Comparison of ENCODE assay signal across 8 mouse cellular contexts in the genomic region with DNA sequence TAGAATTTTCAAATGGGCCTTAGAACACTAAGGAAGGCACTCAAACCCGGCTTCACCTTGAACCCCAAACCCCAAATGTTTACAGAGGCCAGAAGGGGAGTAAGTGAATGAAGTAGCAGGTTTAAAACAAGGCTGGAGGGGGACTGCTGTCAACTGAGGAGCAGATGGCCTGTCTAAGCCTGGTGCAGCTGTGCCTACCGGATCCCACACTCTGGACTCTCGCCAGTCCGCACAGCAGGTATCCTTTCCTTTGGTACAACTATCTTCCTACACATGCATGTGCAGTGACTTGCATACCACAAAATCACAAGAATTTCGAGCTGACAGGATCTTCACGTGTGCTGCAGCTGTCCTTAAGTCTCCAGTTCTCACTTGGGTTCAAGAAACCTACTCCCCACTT. TPM values are rescaled to one million over a fixed set of nuclear protein-coding genes. Genes with fewer than 3 reads are reported as not detected.
A peak's percentile ranks its signal among the peaks of the same experiment; 100 is the strongest.
DNase-seq lines count a peak whose midpoint lies in the region; ATAC-seq and TF ChIP-seq lines count a peak whose summit lies in the region.

No protein-coding gene starts in this region.

- H3K4me3 ChIP-seq in kidney, embryonic 16.5 days (ENCODE audit: low read length) = peak overlapping the region; percentile 76
- no peak overlapping the region for H3K4me3 ChIP-seq in kidney, adult 2 months (ENCODE audit: insufficient read depth, low read depth, low read length)
- H3K4me3 ChIP-seq in embryonic fibroblast, embryonic 13.5 days (ENCODE audit: insufficient read depth, low read length) = 0 out of 2 replicates have a peak overlapping the region, but pooled peaks have one; percentile 7
- no peak overlapping the region for H3K4me3 ChIP-seq in neural tube, embryonic 14.5 days (ENCODE audit: low read depth, low read length)

- peaks cover 39% of the 10 kb centered on the region for H3K4me1 ChIP-seq in kidney, embryonic 16.5 days (ENCODE audit: insufficient read depth, low read length)
- peaks cover 10% of the 10 kb centered on the region; the same call in 1 of the 2 replicates for H3K4me1 ChIP-seq in kidney, adult 2 months (ENCODE audit: control insufficient read depth, insufficient read depth, low read length)
- peaks cover 11% of the 10 kb centered on the region; the same call in 1 of the 2 replicates for H3K4me1 ChIP-seq in embryonic fibroblast, embryonic 13.5 days (ENCODE audit: control insufficient read depth, insufficient read depth, low read length)
- H3K4me1 ChIP-seq in neural tube, embryonic 14.5 days (ENCODE audit: control insufficient read depth, insufficient read depth, low read length) = peaks cover 34% of the 10 kb centered on the region

- intact Hi-C loops in left cerebral cortex, postnatal 36 days (cut with DNase I) = loop anchor here (5.0 kb wide), 2 partner anchors 45 to 55 kb away; partner anchors contain the start of gene Chd3

- ATAC-seq in kidney, embryonic 16.5 days (ENCODE audit: low FRiP score, low TSS enrichment) = no peak
- ATAC-seq in neural tube, embryonic 14.5 days (ENCODE audit: low read depth) = no peak
- ATAC-seq in megakaryocyte-erythroid progenitor cell, adult 5-6 weeks (replicated peaks; ENCODE audit: low FRiP score, low TSS enrichment, poor library complexity, severe bottlenecking) = no peak

- DNase-seq in kidney, adult 2 months = no peak
- DNase-seq in left cerebral cortex, postnatal 36 days (ENCODE audit: low spot score in 2 of 2) = peak; percentile 44 to 62
- DNase-seq in frontal cortex, postnatal 14 days (ENCODE audit: low spot score in 2 of 2) = no peak
- DNase-seq in kidney, postnatal 14 days = no peak

- peak overlapping the region; percentile 89; the same call in 1 of the 2 replicates for H3K9ac ChIP-seq in kidney, embryonic 16.5 days (replicated peaks; ENCODE audit: low read length)
- peak overlapping the region; percentile 80; the same call in 1 of the 2 replicates for H3K9ac ChIP-seq in neural tube, embryonic 14.5 days (replicated peaks; ENCODE audit: low read depth, low read length)

- no peak for TF ChIP-seq POLR2A in kidney, adult 2 months (IDR thresholded peaks at IDR 0.05; ENCODE audit: low read depth, low read length)
- no peak for TF ChIP-seq POLR2A in embryonic fibroblast, embryonic 13.5 days (IDR thresholded peaks at IDR 0.05; ENCODE audit: low read depth, low read length)

- 65% methylated on average over 6 of the region's 6 CpGs for WGBS in kidney, embryonic 16.5 days
- WGBS in kidney, adult 2 months = 82% methylated on average over 6 of the region's 6 CpGs
- 63% methylated on average over 6 of the region's 6 CpGs for WGBS in neural tube, embryonic 14.5 days

- H3K27ac ChIP-seq in kidney, embryonic 16.5 days (ENCODE audit: low read length) = no peak overlapping the region
- no peak overlapping the region for H3K27ac ChIP-seq in kidney, adult 2 months (ENCODE audit: insufficient read depth, low read depth, low read length)
- no peak overlapping the region for H3K27ac ChIP-seq in embryonic fibroblast, embryonic 13.5 days (ENCODE audit: insufficient read depth, low read length)
- H3K27ac ChIP-seq in neural tube, embryonic 14.5 days (ENCODE audit: low read depth, low read length) = no peak overlapping the region

- TF ChIP-seq CTCF in kidney, adult 2 months (conservative IDR thresholded peaks at IDR 0.05; ENCODE audit: insufficient read depth, insufficient read length, low read depth, low read length) = no peak
- TF ChIP-seq CTCF in embryonic fibroblast, embryonic 13.5 days (IDR thresholded peaks at IDR 0.05; ENCODE audit: borderline replicate concordance, insufficient read depth, low read length) = no peak

- H3K9me3 ChIP-seq in kidney, embryonic 16.5 days (ENCODE audit: low read length) = no peaks in the 10 kb centered on the region
- no peaks in the 10 kb centered on the region for H3K9me3 ChIP-seq in neural tube, embryonic 14.5 days (ENCODE audit: control insufficient read depth, low read length)

- peak overlapping the region; percentile 94 for H3K4me2 ChIP-seq in kidney, embryonic 16.5 days (replicated peaks; ENCODE audit: low read depth, low read length)
- peak overlapping the region; percentile 66; the same call in 1 of the 2 replicates for H3K4me2 ChIP-seq in neural tube, embryonic 14.5 days (ENCODE audit: low read depth, low read length)

- H3K36me3 ChIP-seq in kidney, embryonic 16.5 days (ENCODE audit: insufficient read depth, low read length) = peaks cover 27% of the 10 kb centered on the region
- no peaks in the 10 kb centered on the region for H3K36me3 ChIP-seq in kidney, adult 2 months (ENCODE audit: control insufficient read depth, insufficient read depth, low read length)
- H3K36me3 ChIP-seq in neural tube, embryonic 14.5 days (ENCODE audit: control insufficient read depth, insufficient read depth, low read length) = no peaks in the 10 kb centered on the region; the same call in 1 of the 2 replicates

- H3K27me3 ChIP-seq in kidney, embryonic 16.5 days (ENCODE audit: insufficient read depth, low read length) = no peaks in the 10 kb centered on the region
- no peaks in the 10 kb centered on the region for H3K27me3 ChIP-seq in kidney, adult 2 months (replicated peaks; ENCODE audit: control insufficient read depth, insufficient read depth, low read length)
- H3K27me3 ChIP-seq in neural tube, embryonic 14.5 days (ENCODE audit: control insufficient read depth, insufficient read depth, low read length) = no peaks in the 10 kb centered on the region

RNA-seq across cellular contexts. Expression of gene Cntrob, which starts 1.6 kb away (rescaled TPM):
- 22.4 and 23.2 TPM in 2 replicates for polyA plus RNA-seq in kidney, embryonic 16.5 days (2015; fragmentation: Nextera tagmentation; extraction: Ambion mirVana)
- polyA plus RNA-seq in kidney, adult 2 months (2012; rRNA removed) = 4.6 and 5.7 TPM in 2 replicates
- 13.5 and 17.6 TPM in 2 replicates for polyA plus RNA-seq in embryonic fibroblast, embryonic 13.5 days (2011; ENCODE audit: insufficient read length, low read depth, missing spikeins)
- 10 to 100 TPM; 15.5 to 24.2 TPM for total RNA-seq in left cerebral cortex, postnatal 36 days (2021)
- polyA plus RNA-seq in neural tube, embryonic 14.5 days (2014; fragmentation: Nextera tagmentation; extraction: Ambion mirVana) = 10.3 and 15.7 TPM in 2 replicates
- total RNA-seq in megakaryocyte-erythroid progenitor cell, adult 5-6 weeks (2014; fragmentation: Nextera tagmentation) = 40.0 and 56.6 TPM in 2 replicates
- 19.7 and 31.6 TPM in 2 replicates for total RNA-seq in megakaryocyte-erythroid progenitor cell, adult 5-6 weeks (2017)

RNA-seq across cellular contexts. Expression of gene Trappc1, which starts 1.8 kb away (rescaled TPM):
- 166 and 172 TPM in 2 replicates for polyA plus RNA-seq in kidney, embryonic 16.5 days (2015; fragmentation: Nextera tagmentation; extraction: Ambion mirVana)
- polyA plus RNA-seq in kidney, adult 2 months (2012; rRNA removed) = 57.9 and 72.3 TPM in 2 replicates
- 92.9 and 121 TPM in 2 replicates for polyA plus RNA-seq in embryonic fibroblast, embryonic 13.5 days (2011; ENCODE audit: insufficient read length, low read depth, missing spikeins)
- 10 to 100 TPM; 50.9 to 59.8 TPM for total RNA-seq in left cerebral cortex, postnatal 36 days (2021)
- 191 and 200 TPM in 2 replicates for polyA plus RNA-seq in neural tube, embryonic 14.5 days (2014; fragmentation: Nextera tagmentation; extraction: Ambion mirVana)
- total RNA-seq in megakaryocyte-erythroid progenitor cell, adult 5-6 weeks (2014; fragmentation: Nextera tagmentation) = 77.9 and 81.4 TPM in 2 replicates
- 82.4 and 97.4 TPM in 2 replicates for total RNA-seq in megakaryocyte-erythroid progenitor cell, adult 5-6 weeks (2017)

RNA-seq across cellular contexts. Expression of gene Kcnab3, which starts 4.0 kb away (rescaled TPM):
- 3.3 and 3.8 TPM in 2 replicates for polyA plus RNA-seq in kidney, embryonic 16.5 days (2015; fragmentation: Nextera tagmentation; extraction: Ambion mirVana)
- 1.2 and 1.3 TPM in 2 replicates for polyA plus RNA-seq in kidney, adult 2 months (2012; rRNA removed)
- polyA plus RNA-seq in embryonic fibroblast, embryonic 13.5 days (2011; ENCODE audit: insufficient read length, low read depth, missing spikeins) = 2.1 and 2.9 TPM in 2 replicates
- total RNA-seq in left cerebral cortex, postnatal 36 days (2021) = 10 to 100 TPM; 72.6 to 78.9 TPM
- polyA plus RNA-seq in neural tube, embryonic 14.5 days (2014; fragmentation: Nextera tagmentation; extraction: Ambion mirVana) = 5.7 and 7.3 TPM in 2 replicates
- not detected in 2 replicates for total RNA-seq in megakaryocyte-erythroid progenitor cell, adult 5-6 weeks (2014; fragmentation: Nextera tagmentation)
- 0.38 TPM in 1 of 2 replicates, not detected in the other for total RNA-seq in megakaryocyte-erythroid progenitor cell, adult 5-6 weeks (2017)

RNA-seq across cellular contexts. Expression of gene Rnf227, which starts 18.3 kb away (rescaled TPM):
- 16.4 and 17.8 TPM in 2 replicates for polyA plus RNA-seq in kidney, embryonic 16.5 days (2015; fragmentation: Nextera tagmentation; extraction: Ambion mirVana)
- polyA plus RNA-seq in kidney, adult 2 months (2012; rRNA removed) = 1.5 and 2.1 TPM in 2 replicates
- 1.7 and 4.4 TPM in 2 replicates for polyA plus RNA-seq in embryonic fibroblast, embryonic 13.5 days (2011; ENCODE audit: insufficient read length, low read depth, missing spikeins)
- 100 to 1,000 TPM; 150 to 171 TPM for total RNA-seq in left cerebral cortex, postnatal 36 days (2021)
- polyA plus RNA-seq in neural tube, embryonic 14.5 days (2014; fragmentation: Nextera tagmentation; extraction: Ambion mirVana) = 213 and 260 TPM in 2 replicates
- total RNA-seq in megakaryocyte-erythroid progenitor cell, adult 5-6 weeks (2014; fragmentation: Nextera tagmentation) = 1.9 and 2.8 TPM in 2 replicates
- total RNA-seq in megakaryocyte-erythroid progenitor cell, adult 5-6 weeks (2017) = 3.3 and 5.6 TPM in 2 replicates

RNA-seq across cellular contexts. Expression of gene Chd3, which starts 47.2 kb away (rescaled TPM):
- 58.6 and 67.2 TPM in 2 replicates for polyA plus RNA-seq in kidney, embryonic 16.5 days (2015; fragmentation: Nextera tagmentation; extraction: Ambion mirVana)
- polyA plus RNA-seq in kidney, adult 2 months (2012; rRNA removed) = 168 and 175 TPM in 2 replicates
- 175 and 199 TPM in 2 replicates for polyA plus RNA-seq in embryonic fibroblast, embryonic 13.5 days (2011; ENCODE audit: insufficient read length, low read depth, missing spikeins)
- total RNA-seq in left cerebral cortex, postnatal 36 days (2021) = 100 to 1,000 TPM; 421 to 443 TPM
- 86.0 and 89.6 TPM in 2 replicates for polyA plus RNA-seq in neural tube, embryonic 14.5 days (2014; fragmentation: Nextera tagmentation; extraction: Ambion mirVana)
- 45.7 and 57.3 TPM in 2 replicates for total RNA-seq in megakaryocyte-erythroid progenitor cell, adult 5-6 weeks (2014; fragmentation: Nextera tagmentation)
- 21.0 and 49.2 TPM in 2 replicates for total RNA-seq in megakaryocyte-erythroid progenitor cell, adult 5-6 weeks (2017)

Comparison
In these comparisons a context has a peak if more than half of its experiments do, and no peak if none do; other contexts are left out.
1. H3K4me3 ChIP-seq: peak in kidney, embryonic 16.5 days (single experiment) and embryonic fibroblast, embryonic 13.5 days (single experiment); none in kidney, adult 2 months (single experiment) and neural tube, embryonic 14.5 days (single experiment).
2. DNase-seq: peak in left cerebral cortex, postnatal 36 days (2 of 2); none in kidney, adult 2 months (single experiment), frontal cortex, postnatal 14 days (0 of 2) and kidney, postnatal 14 days (single experiment).